Mouse (Mus musculus) megakaryocyte-erythroid progenitor cell, adult 5 weeks (primary cell): Measurements from ENCODE around the gene Hoxa6. TPM values are rescaled to one million over a fixed set of nuclear protein-coding genes. Genes with fewer than 3 reads are reported as not detected.

ENCODE experiments used
- polyA plus RNA-seq: library from polyadenylated mRNA; stranded (reverse); fragments of >175 nt; gene quantifications from 2 replicates; pipeline ENCODE4 v1.2.3, GENCODE M21; 2012

Gene Hoxa6
- polyA plus RNA-seq: 3.5 and 6.1 TPM in 2 replicates

GRCm38 (mm10) chr6:52208072-52208867, at the start of gene Hoxa6:
TSS of gene Hoxa6 (minus strand) at chr6:52208722.

GRCm38 (mm10) chr6:52245757-52246142, 37.2 kb upstream of the Hoxa6 start, which contains the start of gene Hoxa11:
TSS of gene Hoxa11 (minus strand) at chr6:52245810.

GRCm38 (mm10) chr6:52240389-52241000, 32.0 kb upstream of the Hoxa6 start, which contains the start of gene Hoxa10:
TSS of gene Hoxa10 (minus strand) at chr6:52240854.

GRCm38 (mm10) chr6:52230516-52231165, 22.1 kb upstream of the Hoxa6 start, which contains the start of gene Hoxa9:
TSS of gene Hoxa9 (minus strand) at chr6:52231089.

GRCm38 (mm10) chr6:52221337-52221992, 12.9 kb upstream of the Hoxa6 start, which contains the start of gene Hoxa7:
TSS of gene Hoxa7 (minus strand) at chr6:52221854.

GRCm38 (mm10) chr6:52213119-52213986, 4.8 kb upstream of the Hoxa6 start, which contains the start of the genes Hoxa3 and Gm28308:
TSS of gene Hoxa3 (minus strand) at chr6:52213336.
TSS of gene Gm28308 (minus strand) at chr6:52213339.

GRCm38 (mm10) chr6:52204050-52204752, 4.3 kb downstream of the Hoxa6 start, which contains the start of gene Hoxa5:
TSS of gene Hoxa5 (minus strand) at chr6:52204587.

GRCm38 (mm10) chr6:52190906-52191810, 17.4 kb downstream of the Hoxa6 start, which contains the start of gene Hoxa4:
TSS of gene Hoxa4 (minus strand) at chr6:52191753.

GRCm38 (mm10) chr6:52177061-52177735, 31.3 kb downstream of the Hoxa6 start, which contains the start of gene 5730596B20Rik:
TSS of gene 5730596B20Rik (plus strand) at chr6:52177498.

GRCm38 (mm10) chr6:52164626-52165440, 43.7 kb downstream of the Hoxa6 start, which contains the start of gene Hoxa2:
TSS of gene Hoxa2 (minus strand) at chr6:52164831.

GRCm38 (mm10) chr6:52158276-52159051, 50.1 kb downstream of the Hoxa6 start, which contains the start of gene Hoxa1:
TSS of gene Hoxa1 (minus strand) at chr6:52158317.

Other genes with a start within 250 kb of the Hoxa6 start
- gene Skap2, start 196.2 kb downstream of the Hoxa6 start, polyA plus RNA-seq: 5.5 and 6.0 TPM in 2 replicates
- gene Hoxa1, start 50.4 kb downstream of the Hoxa6 start, polyA plus RNA-seq: 0.10 and 0.14 TPM in 2 replicates
- gene Hoxa2, start 43.9 kb downstream of the Hoxa6 start, polyA plus RNA-seq: 0.16 and 0.51 TPM in 2 replicates
- gene 5730596B20Rik, start 31.2 kb downstream of the Hoxa6 start, polyA plus RNA-seq: not detected in 2 replicates
- gene Hoxa4, start 17.0 kb downstream of the Hoxa6 start, polyA plus RNA-seq: 1.7 and 2.2 TPM in 2 replicates
- gene Hoxa5, start 4.1 kb downstream of the Hoxa6 start, polyA plus RNA-seq: 5.1 and 8.4 TPM in 2 replicates
- gene Hoxa3, start 4.6 kb upstream of the Hoxa6 start, polyA plus RNA-seq: 3.2 and 3.5 TPM in 2 replicates
- gene Gm28308, start 4.6 kb upstream of the Hoxa6 start, polyA plus RNA-seq: 1.2 TPM in 2 replicates
- gene Hoxa7, start 13.1 kb upstream of the Hoxa6 start, polyA plus RNA-seq: 40.9 and 47.0 TPM in 2 replicates
- 67.7 and 90.5 TPM in 2 replicates for gene Hoxa9, start 22.4 kb upstream of the Hoxa6 start, polyA plus RNA-seq
- 1.0 and 1.2 TPM in 2 replicates for gene Hoxa10, start 32.1 kb upstream of the Hoxa6 start, polyA plus RNA-seq
- gene Hoxa11, start 37.1 kb upstream of the Hoxa6 start, polyA plus RNA-seq: 0.04 TPM in 1 of 2 replicates, not detected in the other
- not detected in 2 replicates for gene Hoxa13, start 52.2 kb upstream of the Hoxa6 start, polyA plus RNA-seq
- gene Evx1, start 104.8 kb upstream of the Hoxa6 start, polyA plus RNA-seq: 0.13 and 0.22 TPM in 2 replicates